Mouse (Mus musculus) intestine, postnatal 0 days (tissue): ENCODE data around the gene Gphn. TPM values are rescaled to one million over a fixed set of nuclear protein-coding genes. Genes with fewer than 3 reads are reported as not detected.

Experiments used
- ATAC-seq: fragments of 200-750 bp; cut with Nextera tagmentation; 2 replicates; pipeline ENCODE4 v1.8.0; 2017; ENCODE audit warnings: mild to moderate bottlenecking, moderate TSS enrichment, moderate library complexity
- H3K27ac ChIP-seq: fragments of 300-500 bp; sonication (generic); 2 replicates; pipeline ENCODE4 v1.5.1; 2014; ENCODE audit warnings: mild to moderate bottlenecking, low read depth, low read length, moderate library complexity
- H3K27me3 ChIP-seq: fragments of 300-500 bp; sonication (generic); replicated peaks from 2 replicates; pipeline ENCODE4 v1.6.1; 2014; ENCODE audit warnings: low read length, mixed read lengths; ENCODE audit not compliant: control insufficient read depth, insufficient read depth
- H3K36me3 ChIP-seq: fragments of 300-500 bp; sonication (generic); 2 replicates; pipeline ENCODE4 v1.6.1; 2014; ENCODE audit warnings: mild to moderate bottlenecking, moderate library complexity; ENCODE audit not compliant: control insufficient read depth, insufficient read depth
- H3K4me1 ChIP-seq: fragments of 300-500 bp; sonication (generic); replicated peaks from 2 replicates; pipeline ENCODE4 v1.6.1; 2014; ENCODE audit warnings: antibody characterized with exemption, low read length, mixed read lengths; ENCODE audit not compliant: control insufficient read depth, insufficient read depth
- H3K4me2 ChIP-seq: fragments of 300-500 bp; sonication (generic); replicated peaks from 2 replicates; pipeline ENCODE4 v1.6.1; 2014; ENCODE audit warnings: low read depth, mild to moderate bottlenecking, moderate library complexity
- H3K4me3 ChIP-seq: fragments of 300-500 bp; sonication (generic); 2 replicates; pipeline ENCODE4 v1.5.1; 2014; ENCODE audit warnings: low read depth, low read length
- H3K9ac ChIP-seq: fragments of 300-500 bp; sonication (generic); 2 replicates; pipeline ENCODE4 v1.6.1; 2014; ENCODE audit warnings: mild to moderate bottlenecking, low read depth, low read length
- H3K9me3 ChIP-seq: fragments of 300-500 bp; sonication (generic); 2 replicates; pipeline ENCODE4 v1.6.1; 2016; ENCODE audit warnings: mixed run types; ENCODE audit not compliant: control insufficient read depth
- CTCF ChIP-seq: sonication (generic); IDR thresholded peaks from 2 replicates; pipeline ENCODE4 v1.5.1; 2016; ENCODE audit warnings: low read depth, mild to moderate bottlenecking, control low read depth, antibody characterized with exemption, moderate library complexity
- WGBS: fragments of 180-500 bp; shearing (Covaris S2); extraction: QIAGEN DNeasy Blood & Tissue Kit; methylation state at CpG from one replicate; pipeline ENCODE4 v1.1.7; 2014; 5-methylcytosine and 5-hydroxymethylcytosine counted together
- polyA plus RNA-seq: library from polyadenylated mRNA; unstranded; fragments of >200 nt; fragmentation: Nextera tagmentation; extraction: Ambion mirVana; gene quantifications from 2 replicates; pipeline ENCODE4 v1.2.1, GENCODE M21; 2015

The Gphn gene
- polyA plus RNA-seq, 1 experiment from 2014 or later = 7.1 TPM

DNA sequence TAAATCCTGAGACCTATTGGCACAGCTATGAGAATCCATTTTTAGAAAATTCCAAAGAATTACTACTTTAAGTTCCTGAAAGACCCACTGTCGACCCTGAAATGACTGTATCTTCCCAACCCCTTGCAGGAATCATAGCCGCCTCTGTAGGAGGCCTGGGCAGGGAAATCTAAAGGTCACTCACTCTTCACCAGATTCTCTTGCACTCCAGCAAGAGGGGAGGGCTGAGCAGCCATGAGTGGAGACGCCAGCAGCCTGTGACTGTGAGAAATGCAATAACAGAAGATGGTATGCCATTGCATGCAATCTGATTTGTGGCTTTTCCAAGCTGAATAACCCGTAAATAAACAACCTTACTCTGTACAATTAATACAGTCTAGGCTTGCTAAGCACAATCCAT lies 501.5 kb downstream of the Gphn start:
- Histone ChIP-seq H3K27ac (no peak overlapping the region), H3K4me2 (no peak overlapping the region), H3K36me3 (no peaks in the 10 kb centered on the region), H3K4me1 (no peaks in the 10 kb centered on the region), H3K4me3 (no peak overlapping the region), H3K9ac (no peak overlapping the region), H3K9me3 (no peaks in the 10 kb centered on the region), H3K27me3 (no peaks in the 10 kb centered on the region)
- no peak for ATAC-seq
- no peak for TF ChIP-seq CTCF
- WGBS = 48% methylated on average over 4 of the region's 4 CpGs

Other genes starting within 250 kb of the Gphn start
- gene Gm6657, start 32.1 kb upstream of the Gphn start, polyA plus RNA-seq = not detected in 2 replicates